Mouse (Mus musculus): ENCODE data around the gene Sgip1. TPM values are rescaled to one million over a fixed set of nuclear protein-coding genes. Genes with fewer than 3 reads are reported as not detected.

The Sgip1 gene
- 0.20 and 0.35 TPM in 2 replicates for polyA plus RNA-seq (2012; rRNA removed)

DNA sequence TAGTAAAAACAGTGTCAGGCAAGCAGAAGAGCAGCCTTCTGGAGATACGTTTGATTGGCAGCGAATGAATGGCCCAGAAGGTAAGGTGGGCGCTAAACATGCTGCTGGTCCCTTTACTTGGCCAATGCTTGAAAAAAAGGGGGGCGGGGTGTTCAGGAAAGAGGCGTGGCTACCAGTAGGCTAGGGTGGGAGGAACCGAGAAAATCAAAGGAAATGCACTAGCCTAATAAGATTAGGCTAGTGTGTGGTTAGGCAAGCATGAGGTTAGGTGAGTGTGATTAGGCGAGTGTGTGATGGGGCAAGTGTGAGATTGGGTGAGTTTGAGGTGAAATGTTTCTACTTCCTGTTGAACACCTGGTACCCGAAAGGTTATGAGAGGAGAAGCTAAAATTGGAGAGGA lies at the start of gene Sgip1:
Sgip1 (plus strand) TSS at position 11 of the 400 bp plus-strand sequence.
- Histone ChIP-seq H3K36me3 (ENCODE audit: control insufficient read depth, insufficient read depth, low read length) (no peaks in the 10 kb centered on the region), H3K27me3 (ENCODE audit: control insufficient read depth, insufficient read depth, low read length) (no peaks in the 10 kb centered on the region), H3K4me3 (ENCODE audit: low read depth, low read length) (no peak within 1 kb of the TSS), H3K4me1 (ENCODE audit: control insufficient read depth, insufficient read depth, insufficient read length, low read length) (no peaks in the 10 kb centered on the region), H3K27ac (ENCODE audit: insufficient read depth, low read depth, low read length) (no peak within 1 kb of the TSS)
- WGBS, result 58% methylated on average over 8 of the region's 8 CpGs
- TF ChIP-seq CTCF (IDR thresholded peaks at IDR 0.05; ENCODE audit: extremely low read depth, insufficient read length, insufficient replicate concordance, low read depth, low read length), result no peak
- TF ChIP-seq POLR2A (IDR thresholded peaks at IDR 0.05; ENCODE audit: low read depth, low read length), result no peak

DNA sequence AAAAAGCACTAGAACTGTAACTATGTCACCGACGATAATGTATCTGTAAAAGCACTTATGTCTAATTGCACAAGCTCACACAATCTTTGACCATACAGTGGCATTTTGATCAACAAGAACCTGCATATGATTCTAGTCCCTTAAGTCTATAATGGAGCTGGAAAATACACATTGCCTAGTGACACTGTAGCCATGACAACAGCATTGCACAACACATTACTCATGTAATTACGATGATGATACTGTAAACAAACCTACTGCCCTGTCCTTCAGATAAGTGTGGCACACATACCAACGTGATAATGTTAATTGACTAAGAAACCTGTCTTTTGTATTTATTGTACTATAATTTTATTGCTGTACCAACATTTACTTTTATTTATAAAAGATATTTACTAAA lies 49.7 kb upstream of the Sgip1 start:
- TF ChIP-seq CTCF (IDR thresholded peaks at IDR 0.05; ENCODE audit: extremely low read depth, insufficient read length, insufficient replicate concordance, low read depth, low read length) (no peak), POLR2A (IDR thresholded peaks at IDR 0.05; ENCODE audit: low read depth, low read length) (no peak)
- WGBS, result 43% methylated on average over 4 of the region's 4 CpGs

DNA sequence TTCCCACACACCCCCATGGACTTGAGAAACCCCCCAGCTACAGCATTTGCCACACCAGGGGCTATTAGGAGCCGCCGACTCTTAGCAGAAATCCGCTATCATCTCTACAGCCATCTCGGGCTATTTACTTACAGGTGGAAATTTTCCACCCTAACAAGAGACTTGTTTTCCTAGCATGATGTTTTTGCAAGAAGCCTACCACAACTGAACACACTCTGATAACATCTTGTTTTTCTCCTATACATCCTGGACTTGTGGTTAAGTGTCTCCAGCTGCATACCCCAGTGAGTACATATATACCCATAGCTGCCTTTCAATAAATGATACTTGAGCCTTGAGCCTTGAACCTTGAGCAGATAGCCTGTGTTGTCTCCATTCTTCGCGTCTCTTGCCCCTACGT lies 43.1 kb upstream of the Sgip1 start:
- Histone ChIP-seq H3K27me3 (ENCODE audit: control insufficient read depth, insufficient read depth, low read length) (no peaks in the 10 kb centered on the region), H3K27ac (ENCODE audit: insufficient read depth, low read depth, low read length) (no peak overlapping the region), H3K36me3 (ENCODE audit: control insufficient read depth, insufficient read depth, low read length) (no peaks in the 10 kb centered on the region), H3K4me1 (ENCODE audit: control insufficient read depth, insufficient read depth, insufficient read length, low read length) (no peaks in the 10 kb centered on the region), H3K4me3 (ENCODE audit: low read depth, low read length) (no peak overlapping the region)
- 94% methylated on average over 7 of the region's 7 CpGs for WGBS
- no peak for TF ChIP-seq CTCF (IDR thresholded peaks at IDR 0.05; ENCODE audit: extremely low read depth, insufficient read length, insufficient replicate concordance, low read depth, low read length)
- no peak for TF ChIP-seq POLR2A (IDR thresholded peaks at IDR 0.05; ENCODE audit: low read depth, low read length)

More for the DNA sequence above, 49.7 kb upstream of the Sgip1 start:
- Histone ChIP-seq H3K27me3 (ENCODE audit: control insufficient read depth, insufficient read depth, low read length) (no peaks in the 10 kb centered on the region), H3K4me3 (ENCODE audit: low read depth, low read length) (no peak overlapping the region), H3K27ac (ENCODE audit: insufficient read depth, low read depth, low read length) (no peak overlapping the region), H3K36me3 (ENCODE audit: control insufficient read depth, insufficient read depth, low read length) (no peaks in the 10 kb centered on the region), H3K4me1 (ENCODE audit: control insufficient read depth, insufficient read depth, insufficient read length, low read length) (no peaks in the 10 kb centered on the region)

DNA sequence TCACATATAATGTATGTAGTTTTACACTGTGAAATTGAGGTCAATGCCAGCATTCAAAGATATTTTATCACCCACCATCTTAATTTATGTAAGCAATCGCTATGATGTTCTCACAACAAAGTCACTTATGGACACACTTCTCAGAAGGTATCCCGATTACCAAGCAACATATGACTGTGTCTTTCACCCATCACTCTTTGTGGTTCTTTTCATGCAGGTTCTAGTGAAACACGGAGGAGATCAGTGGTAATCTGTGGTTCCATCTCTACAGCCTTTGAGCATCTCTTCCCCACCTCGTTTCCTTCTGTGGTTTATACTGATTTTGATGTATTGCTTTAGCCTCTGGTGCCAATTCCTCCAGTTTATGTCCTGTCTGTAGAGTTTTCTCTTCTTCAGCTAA lies 29.4 kb upstream of the Sgip1 start:
- Histone ChIP-seq H3K27me3 (ENCODE audit: control insufficient read depth, insufficient read depth, low read length) (no peaks in the 10 kb centered on the region), H3K4me3 (ENCODE audit: low read depth, low read length) (no peak overlapping the region), H3K27ac (ENCODE audit: insufficient read depth, low read depth, low read length) (no peak overlapping the region), H3K4me1 (ENCODE audit: control insufficient read depth, insufficient read depth, insufficient read length, low read length) (no peaks in the 10 kb centered on the region), H3K36me3 (ENCODE audit: control insufficient read depth, insufficient read depth, low read length) (no peaks in the 10 kb centered on the region)
- WGBS, result 67% methylated on average over 4 of the region's 4 CpGs
- TF ChIP-seq CTCF (IDR thresholded peaks at IDR 0.05; ENCODE audit: extremely low read depth, insufficient read length, insufficient replicate concordance, low read depth, low read length) (no peak), POLR2A (IDR thresholded peaks at IDR 0.05; ENCODE audit: low read depth, low read length) (no peak)

DNA sequence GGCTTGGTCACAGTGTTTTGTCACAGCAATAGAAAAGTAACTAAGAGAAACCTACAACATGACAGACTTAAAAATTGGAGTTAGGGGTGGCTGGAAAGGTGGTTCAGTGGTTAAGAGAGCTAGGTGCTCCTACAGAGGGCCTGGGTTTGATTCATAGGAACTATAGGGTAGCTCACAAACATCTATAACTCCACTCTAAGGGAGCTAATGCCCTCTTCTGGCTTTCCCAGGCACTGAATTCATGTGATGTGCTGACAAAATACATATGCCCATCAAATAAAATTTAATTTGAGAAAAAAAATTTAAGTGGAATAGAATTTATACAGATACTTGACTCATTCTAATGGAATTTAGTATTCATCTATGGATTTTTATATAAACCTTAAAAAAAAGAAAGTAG lies 25.6 kb upstream of the Sgip1 start:
- Histone ChIP-seq H3K4me3 (ENCODE audit: low read depth, low read length) (no peak overlapping the region), H3K27ac (ENCODE audit: insufficient read depth, low read depth, low read length) (no peak overlapping the region), H3K36me3 (ENCODE audit: control insufficient read depth, insufficient read depth, low read length) (no peaks in the 10 kb centered on the region), H3K27me3 (ENCODE audit: control insufficient read depth, insufficient read depth, low read length) (no peaks in the 10 kb centered on the region), H3K4me1 (ENCODE audit: control insufficient read depth, insufficient read depth, insufficient read length, low read length) (no peaks in the 10 kb centered on the region)
- no peak for TF ChIP-seq CTCF (IDR thresholded peaks at IDR 0.05; ENCODE audit: extremely low read depth, insufficient read length, insufficient replicate concordance, low read depth, low read length)
- TF ChIP-seq POLR2A (IDR thresholded peaks at IDR 0.05; ENCODE audit: low read depth, low read length), result no peak

DNA sequence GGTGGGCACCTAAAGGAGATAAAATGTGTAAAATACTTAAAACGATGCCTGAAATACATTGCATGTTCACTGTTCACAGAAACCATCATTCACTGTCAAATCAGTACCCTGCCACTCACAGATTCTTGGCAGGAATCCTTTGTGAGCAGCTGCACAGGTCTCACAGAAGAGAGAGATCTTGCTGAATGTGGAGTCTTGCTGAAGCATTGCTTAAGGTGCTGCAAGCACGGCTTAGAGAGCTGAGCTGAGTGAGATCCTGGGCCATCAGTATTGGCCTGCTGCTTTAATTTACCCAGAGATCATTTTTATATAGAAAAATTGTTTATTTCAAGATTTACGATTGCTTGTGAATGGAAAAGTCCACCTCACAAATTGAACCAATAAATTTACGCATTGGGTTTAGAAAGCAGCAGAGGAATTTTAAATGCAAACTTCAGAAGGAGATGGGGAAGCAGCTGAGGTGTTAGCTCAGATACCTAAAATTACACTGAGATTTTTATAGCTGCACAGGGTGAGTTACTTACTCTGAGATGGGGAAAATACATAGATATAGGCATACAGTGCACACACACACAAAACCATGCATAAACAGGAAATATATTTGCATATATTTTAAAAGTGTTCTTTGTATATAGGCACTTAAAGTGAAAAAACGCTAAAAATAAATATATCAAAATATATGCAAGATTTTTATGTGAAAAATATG lies 23.8 kb upstream of the Sgip1 start:
- WGBS, result 66% methylated on average over 5 of the region's 5 CpGs
- no peak overlapping the region for H3K4me3 ChIP-seq (ENCODE audit: low read depth, low read length)

DNA sequence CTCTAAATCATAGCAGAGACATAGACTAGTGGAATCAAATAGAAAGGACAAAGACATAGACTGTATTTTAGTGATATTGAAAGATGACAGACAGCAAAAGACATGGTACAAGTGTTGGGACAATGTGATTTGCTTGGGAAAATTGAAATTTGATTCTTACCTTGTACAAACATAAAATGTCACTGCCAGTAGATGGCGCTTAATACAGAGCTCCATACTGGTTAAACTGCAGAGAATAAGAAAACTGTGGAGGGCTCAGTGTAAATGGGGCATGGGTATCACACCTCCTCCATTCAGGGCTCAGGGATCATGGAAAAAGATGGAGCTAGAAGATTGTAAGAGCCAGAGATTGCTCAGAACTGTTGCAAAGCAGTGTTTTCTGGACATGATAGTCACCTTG lies 21.6 kb upstream of the Sgip1 start:
- H3K27ac ChIP-seq (ENCODE audit: insufficient read depth, low read depth, low read length), result no peak overlapping the region
- TF ChIP-seq CTCF (IDR thresholded peaks at IDR 0.05; ENCODE audit: extremely low read depth, insufficient read length, insufficient replicate concordance, low read depth, low read length) (no peak), POLR2A (IDR thresholded peaks at IDR 0.05; ENCODE audit: low read depth, low read length) (no peak)
- WGBS, result 15% methylated on average over 1 of the region's 1 CpGs
- H3K27me3 ChIP-seq (ENCODE audit: control insufficient read depth, insufficient read depth, low read length), result no peaks in the 10 kb centered on the region
- no peaks in the 10 kb centered on the region for H3K36me3 ChIP-seq (ENCODE audit: control insufficient read depth, insufficient read depth, low read length)
- H3K4me1 ChIP-seq (ENCODE audit: control insufficient read depth, insufficient read depth, insufficient read length, low read length), result no peaks in the 10 kb centered on the region
- H3K4me3 ChIP-seq (ENCODE audit: low read depth, low read length), result no peak overlapping the region

More for the DNA sequence above, 23.8 kb upstream of the Sgip1 start:
- Histone ChIP-seq H3K36me3 (ENCODE audit: control insufficient read depth, insufficient read depth, low read length) (no peaks in the 10 kb centered on the region), H3K4me1 (ENCODE audit: control insufficient read depth, insufficient read depth, insufficient read length, low read length) (no peaks in the 10 kb centered on the region), H3K27me3 (ENCODE audit: control insufficient read depth, insufficient read depth, low read length) (no peaks in the 10 kb centered on the region), H3K27ac (ENCODE audit: insufficient read depth, low read depth, low read length) (no peak overlapping the region)
- TF ChIP-seq POLR2A (IDR thresholded peaks at IDR 0.05; ENCODE audit: low read depth, low read length) (no peak), CTCF (IDR thresholded peaks at IDR 0.05; ENCODE audit: extremely low read depth, insufficient read length, insufficient replicate concordance, low read depth, low read length) (no peak)

Measured in small intestine, adult 2 months (tissue).